ENCODE assay signal across 8 mouse cellular contexts in the genomic region with DNA sequence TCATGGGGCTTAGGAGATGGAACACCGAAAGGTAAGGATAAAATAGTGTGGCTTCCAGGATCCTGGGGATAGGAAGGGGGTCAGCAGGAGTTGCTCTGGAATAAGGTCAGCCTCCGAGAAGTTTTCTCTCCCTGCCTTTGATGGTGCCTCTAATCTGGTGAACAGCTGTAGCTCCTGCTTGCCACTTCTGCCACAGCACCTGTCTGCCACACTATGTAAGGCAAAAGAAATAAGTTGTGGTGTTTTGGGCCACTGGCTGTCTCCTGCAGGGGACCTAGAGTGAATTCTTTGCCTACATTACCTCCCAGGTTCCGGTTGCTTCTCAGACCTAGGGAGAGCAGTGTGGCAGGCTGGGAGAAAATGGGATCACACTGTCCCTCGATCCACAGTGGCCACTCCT. TPM values are rescaled to one million over a fixed set of nuclear protein-coding genes. Genes with fewer than 3 reads are reported as not detected.
DNase-seq lines count a peak whose midpoint lies in the region; ATAC-seq and TF ChIP-seq lines count a peak whose summit lies in the region.

No protein-coding gene starts in this region.

- 0 out of 2 replicates have a peak, but pooled peaks cover 6% of the 10 kb centered on the region for H3K27me3 ChIP-seq in liver, embryonic 12.5 days (replicated peaks)
- no peaks in the 10 kb centered on the region for H3K27me3 ChIP-seq in liver, postnatal 0 days (ENCODE audit: insufficient read depth, low read length)
- H3K27me3 ChIP-seq in embryonic facial prominence, embryonic 10.5 days (replicated peaks; ENCODE audit: low read depth, poor library complexity, severe bottlenecking): no peaks in the 10 kb centered on the region
- no peaks in the 10 kb centered on the region for H3K27me3 ChIP-seq in limb, embryonic 14.5 days (ENCODE audit: control insufficient read depth, insufficient read depth, low read length)

- H3K4me3 ChIP-seq in liver, embryonic 12.5 days: peak overlapping the region; percentile 68
- H3K4me3 ChIP-seq in liver, postnatal 0 days (ENCODE audit: low read depth, low read length): no peak overlapping the region
- peak overlapping the region; percentile 68 for H3K4me3 ChIP-seq in embryonic facial prominence, embryonic 10.5 days
- 0 out of 2 replicates have a peak overlapping the region, but pooled peaks have one; percentile 59 for H3K4me3 ChIP-seq in limb, embryonic 14.5 days (replicated peaks; ENCODE audit: low read length)

- no peak for TF ChIP-seq EP300 in liver, postnatal 0 days (IDR thresholded peaks at IDR 0.05; ENCODE audit: low read depth)

- DNase-seq in heart, adult 11 months: peak; percentile 90
- DNase-seq in heart, postnatal 4 days: no peak
- DNase-seq in liver, postnatal 0 days: no peak
- no peak for DNase-seq in embryonic facial prominence, embryonic 10.5 days (ENCODE audit: low spot score)
- no peak for DNase-seq in limb, embryonic 14.5 days (ENCODE audit: low spot score)
- DNase-seq in cerebellum, postnatal 36 days: no peak
- DNase-seq in cerebellum, postnatal 10 days: no peak

- peak overlapping the region; percentile 98 for H3K4me2 ChIP-seq in liver, embryonic 12.5 days
- H3K4me2 ChIP-seq in liver, postnatal 0 days (ENCODE audit: low read depth, low read length): no peak overlapping the region
- peak overlapping the region; percentile 97; the same call in 1 of the 2 replicates for H3K4me2 ChIP-seq in limb, embryonic 14.5 days (replicated peaks; ENCODE audit: low read depth, low read length, severe bottlenecking)

- no peak overlapping the region for H3K9ac ChIP-seq in liver, embryonic 12.5 days
- no peak overlapping the region for H3K9ac ChIP-seq in liver, postnatal 0 days (replicated peaks)
- 0 out of 2 replicates have a peak overlapping the region, but pooled peaks have one; percentile 56 for H3K9ac ChIP-seq in limb, embryonic 14.5 days (ENCODE audit: low read depth, low read length, severe bottlenecking)

- peaks cover 34% of the 10 kb centered on the region for H3K4me1 ChIP-seq in liver, embryonic 12.5 days
- H3K4me1 ChIP-seq in liver, postnatal 0 days (ENCODE audit: insufficient read depth): peaks cover 8% of the 10 kb centered on the region
- peaks cover 41% of the 10 kb centered on the region for H3K4me1 ChIP-seq in embryonic facial prominence, embryonic 10.5 days
- H3K4me1 ChIP-seq in limb, embryonic 14.5 days (ENCODE audit: control insufficient read depth, insufficient read depth, low read length): peaks cover 9% of the 10 kb centered on the region; the same call in 1 of the 2 replicates

- H3K27ac ChIP-seq in liver, embryonic 12.5 days: peak overlapping the region; percentile 84
- no peak overlapping the region for H3K27ac ChIP-seq in liver, postnatal 0 days (ENCODE audit: low read depth)
- H3K27ac ChIP-seq in embryonic facial prominence, embryonic 10.5 days (replicated peaks): peak overlapping the region; percentile 89
- H3K27ac ChIP-seq in limb, embryonic 14.5 days (replicated peaks; ENCODE audit: low read depth, low read length): peak overlapping the region; percentile 79

- WGBS in liver, embryonic 12.5 days (ENCODE audit: insufficient replicate concordance): 59% methylated on average over 4 of the region's 4 CpGs
- WGBS in liver, postnatal 0 days (ENCODE audit: insufficient replicate concordance): 78% methylated on average over 4 of the region's 4 CpGs
- WGBS in embryonic facial prominence, embryonic 10.5 days: 75% methylated on average over 4 of the region's 4 CpGs
- 62% methylated on average over 4 of the region's 4 CpGs for WGBS in limb, embryonic 14.5 days

- no peak for ATAC-seq in liver, embryonic 12.5 days
- no peak for ATAC-seq in liver, postnatal 0 days
- ATAC-seq in limb, embryonic 14.5 days (ENCODE audit: low FRiP score, low read depth): no peak

- TF ChIP-seq POLR2A in limb, embryonic 14.5 days (IDR thresholded peaks at IDR 0.05; ENCODE audit: borderline replicate concordance, extremely low read depth, insufficient read depth, insufficient read length): no peak

- H3K36me3 ChIP-seq in liver, embryonic 12.5 days: peaks cover 3% of the 10 kb centered on the region
- 0 out of 2 replicates have a peak, but pooled peaks cover 2% of the 10 kb centered on the region for H3K36me3 ChIP-seq in liver, postnatal 0 days (replicated peaks; ENCODE audit: insufficient read depth, low read length)
- peaks cover 31% of the 10 kb centered on the region for H3K36me3 ChIP-seq in embryonic facial prominence, embryonic 10.5 days (replicated peaks)
- H3K36me3 ChIP-seq in limb, embryonic 14.5 days (ENCODE audit: control insufficient read depth, insufficient read depth, low read length): 0 out of 2 replicates have a peak, but pooled peaks cover 5% of the 10 kb centered on the region

- H3K9me3 ChIP-seq in liver, embryonic 12.5 days (replicated peaks): no peaks in the 10 kb centered on the region
- H3K9me3 ChIP-seq in liver, postnatal 0 days (ENCODE audit: low read length): no peaks in the 10 kb centered on the region
- no peaks in the 10 kb centered on the region for H3K9me3 ChIP-seq in embryonic facial prominence, embryonic 10.5 days
- no peaks in the 10 kb centered on the region for H3K9me3 ChIP-seq in limb, embryonic 14.5 days (ENCODE audit: control insufficient read depth, low read length)

- no peak for TF ChIP-seq CTCF in liver, postnatal 0 days (IDR thresholded peaks at IDR 0.05; ENCODE audit: low read depth)

RNA-seq across cellular contexts. Expression of a gene that starts 1.3 kb away (rescaled TPM):
- 10 to 100 TPM; 15.3 to 17.9 TPM for total RNA-seq in heart, postnatal 4 days (2021)
- 4.6 and 5.1 TPM in 2 replicates for polyA plus RNA-seq in liver, embryonic 12.5 days (2016; fragmentation: Nextera tagmentation; extraction: Ambion mirVana)
- 0.75 and 1.0 TPM in 2 replicates for polyA plus RNA-seq in liver, postnatal 0 days (2015; fragmentation: Nextera tagmentation; extraction: Ambion mirVana)
- polyA plus RNA-seq in embryonic facial prominence, embryonic 10.5 days (2016; fragmentation: Nextera tagmentation; extraction: Ambion mirVana): 12.7 and 13.9 TPM in 2 replicates
- polyA plus RNA-seq in limb, embryonic 14.5 days (2012; rRNA removed): 24.8 and 26.9 TPM in 2 replicates
- 5.9 and 6.4 TPM in 2 replicates for polyA plus RNA-seq in limb, embryonic 14.5 days (2014; fragmentation: Nextera tagmentation; extraction: Ambion mirVana)

RNA-seq across cellular contexts. Expression of a gene that starts 14.7 kb away (rescaled TPM):
- 10 to 100 TPM in 1 of 2 experiments, 1 to 10 TPM in 1; 7.8 to 10.6 TPM for total RNA-seq in heart, postnatal 4 days (2021)
- 29.7 and 31.0 TPM in 2 replicates for polyA plus RNA-seq in liver, embryonic 12.5 days (2016; fragmentation: Nextera tagmentation; extraction: Ambion mirVana)
- polyA plus RNA-seq in liver, postnatal 0 days (2015; fragmentation: Nextera tagmentation; extraction: Ambion mirVana): 25.1 and 27.0 TPM in 2 replicates
- polyA plus RNA-seq in embryonic facial prominence, embryonic 10.5 days (2016; fragmentation: Nextera tagmentation; extraction: Ambion mirVana): 35.2 and 37.7 TPM in 2 replicates
- 53.2 and 68.8 TPM in 2 replicates for polyA plus RNA-seq in limb, embryonic 14.5 days (2012; rRNA removed)
- polyA plus RNA-seq in limb, embryonic 14.5 days (2014; fragmentation: Nextera tagmentation; extraction: Ambion mirVana): 21.9 and 23.2 TPM in 2 replicates

RNA-seq across cellular contexts. Expression of a gene that starts 21.6 kb away (rescaled TPM):
- 100 to 1,000 TPM; 174 to 185 TPM for total RNA-seq in heart, postnatal 4 days (2021)
- polyA plus RNA-seq in liver, embryonic 12.5 days (2016; fragmentation: Nextera tagmentation; extraction: Ambion mirVana): 409 and 423 TPM in 2 replicates
- 115 and 116 TPM in 2 replicates for polyA plus RNA-seq in liver, postnatal 0 days (2015; fragmentation: Nextera tagmentation; extraction: Ambion mirVana)
- 870 and 873 TPM in 2 replicates for polyA plus RNA-seq in embryonic facial prominence, embryonic 10.5 days (2016; fragmentation: Nextera tagmentation; extraction: Ambion mirVana)
- 178 and 295 TPM in 2 replicates for polyA plus RNA-seq in limb, embryonic 14.5 days (2012; rRNA removed)
- polyA plus RNA-seq in limb, embryonic 14.5 days (2014; fragmentation: Nextera tagmentation; extraction: Ambion mirVana): 426 and 451 TPM in 2 replicates

RNA-seq across cellular contexts. Expression of a gene that starts 30.1 kb away (rescaled TPM):
- 10 to 100 TPM; 15.2 to 15.8 TPM for total RNA-seq in heart, postnatal 4 days (2021)
- polyA plus RNA-seq in liver, embryonic 12.5 days (2016; fragmentation: Nextera tagmentation; extraction: Ambion mirVana): 13.2 and 15.4 TPM in 2 replicates
- 5.8 and 6.6 TPM in 2 replicates for polyA plus RNA-seq in liver, postnatal 0 days (2015; fragmentation: Nextera tagmentation; extraction: Ambion mirVana)
- 29.4 and 32.9 TPM in 2 replicates for polyA plus RNA-seq in embryonic facial prominence, embryonic 10.5 days (2016; fragmentation: Nextera tagmentation; extraction: Ambion mirVana)
- polyA plus RNA-seq in limb, embryonic 14.5 days (2012; rRNA removed): 44.0 and 53.5 TPM in 2 replicates
- polyA plus RNA-seq in limb, embryonic 14.5 days (2014; fragmentation: Nextera tagmentation; extraction: Ambion mirVana): 30.1 and 33.1 TPM in 2 replicates

RNA-seq across cellular contexts. Expression of a gene that starts 45.6 kb away (rescaled TPM):
- 10 to 100 TPM; 24.3 to 24.9 TPM for total RNA-seq in heart, postnatal 4 days (2021)
- polyA plus RNA-seq in liver, embryonic 12.5 days (2016; fragmentation: Nextera tagmentation; extraction: Ambion mirVana): 4.3 and 4.4 TPM in 2 replicates
- 1.6 and 1.8 TPM in 2 replicates for polyA plus RNA-seq in liver, postnatal 0 days (2015; fragmentation: Nextera tagmentation; extraction: Ambion mirVana)
- 7.1 and 7.4 TPM in 2 replicates for polyA plus RNA-seq in embryonic facial prominence, embryonic 10.5 days (2016; fragmentation: Nextera tagmentation; extraction: Ambion mirVana)
- polyA plus RNA-seq in limb, embryonic 14.5 days (2012; rRNA removed): 60.3 and 79.9 TPM in 2 replicates
- 9.7 and 11.0 TPM in 2 replicates for polyA plus RNA-seq in limb, embryonic 14.5 days (2014; fragmentation: Nextera tagmentation; extraction: Ambion mirVana)
